ENCODE assay signal across 12 mouse cellular contexts in the genomic region with DNA sequence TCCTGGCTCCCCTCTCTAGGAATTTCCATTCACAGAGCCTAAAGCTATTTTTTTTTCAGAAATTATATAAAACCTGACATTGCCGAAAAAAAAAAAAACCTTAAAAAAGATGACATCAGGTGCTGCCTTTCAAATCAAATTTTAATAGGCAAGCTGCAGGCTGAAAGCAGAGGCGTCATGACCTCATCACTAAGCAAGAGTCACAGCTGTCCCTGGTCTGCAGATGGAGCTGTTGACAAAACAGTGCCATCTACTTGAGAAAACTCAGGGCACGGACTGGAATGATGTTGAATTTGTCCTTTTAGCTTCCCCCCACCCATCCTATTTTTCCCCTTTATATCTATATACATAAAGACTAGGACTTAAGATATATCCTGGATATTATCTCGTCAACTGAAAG.
DNase-seq lines count a peak whose midpoint lies in the region; ATAC-seq and TF ChIP-seq lines count a peak whose summit lies in the region.
"Had no signal": no experiment of that assay in that cellular context is flagged by ENCODE, and none has a peak within 500 bp of the region (broad histone marks: within the 10 kb centered on the region; RNA-seq: fewer than 3 reads in every experiment).

No protein-coding gene starts in this region.

- no peak overlapping the region for H3K4me3 ChIP-seq in heart, adult 2 months
- H3K4me3 ChIP-seq: embryonic facial prominence, embryonic 13.5 days; intestine, embryonic 15.5 days had no signal

- no peak for ATAC-seq in monocyte, adult 5-6 weeks (replicated peaks; ENCODE audit: insufficient number of reproducible peaks, low FRiP score, low TSS enrichment, poor library complexity, severe bottlenecking)
- ATAC-seq: intestine, embryonic 15.5 days had no signal

- H3K36me3 ChIP-seq in heart, adult 2 months (ENCODE audit: control insufficient read depth, insufficient read depth, low read length) = no peaks in the 10 kb centered on the region
- H3K36me3 ChIP-seq: embryonic facial prominence, embryonic 13.5 days; G1E; intestine, embryonic 15.5 days had no signal

- TF ChIP-seq CTCF in heart, adult 2 months (IDR thresholded peaks at IDR 0.05) = peak; percentile 51

- peak in 1 of 2 experiments; percentile 4 for DNase-seq in heart, adult 2 months
- DNase-seq in heart, adult 8-10 months (ENCODE audit: low spot score) = no peak
- peak; percentile 10 for DNase-seq in 416B (ENCODE audit: low read depth)
- peak; percentile 40 to 55 for DNase-seq in cerebellum, postnatal 14 days
- DNase-seq in layer of hippocampus, adult 9-11 months = peak; percentile 57
- DNase-seq in Muller cell, postnatal 12 days (ENCODE audit: inconsistent ontology term) = no peak
- DNase-seq in lung, adult 18-20 months = no peak
- DNase-seq: thymus, adult 2 months had no signal

- H3K4me1 ChIP-seq in heart, adult 2 months (ENCODE audit: control insufficient read depth, insufficient read depth, low read length) = no peaks in the 10 kb centered on the region
- H3K4me1 ChIP-seq: embryonic facial prominence, embryonic 13.5 days; intestine, embryonic 15.5 days had no signal

- TF ChIP-seq EP300 in heart, adult 2 months (IDR thresholded peaks at IDR 0.05; ENCODE audit: insufficient read depth, low read depth, low read length) = no peak

- H3K27ac ChIP-seq in heart, adult 2 months = no peak overlapping the region
- H3K27ac ChIP-seq: intestine, embryonic 15.5 days had no signal

- H3K9ac ChIP-seq in heart, adult 2 months (ENCODE audit: low read depth, low read length) = no peak overlapping the region
- H3K9ac ChIP-seq: embryonic facial prominence, embryonic 13.5 days; intestine, embryonic 15.5 days had no signal

- no peaks in the 10 kb centered on the region for H3K27me3 ChIP-seq in heart, adult 2 months (ENCODE audit: control insufficient read depth, insufficient read depth, low read length)
- H3K27me3 ChIP-seq: embryonic facial prominence, embryonic 13.5 days; intestine, embryonic 15.5 days had no signal

- WGBS in heart, adult 2 months = 31% methylated on average over 4 of the region's 4 CpGs

- H3K79me2 ChIP-seq in heart, adult 2 months (replicated peaks; ENCODE audit: control insufficient read depth, insufficient read depth, low read length) = no peaks in the 10 kb centered on the region

- intact Hi-C loops in heart, adult 2 months (cut with DNase I) = no loop called here

- no peak for TF ChIP-seq POLR2A in heart, adult 2 months (IDR thresholded peaks at IDR 0.05; ENCODE audit: insufficient read depth, low read depth, low read length)

Comparison
In these comparisons a context has a peak if more than half of its experiments do, and no peak if none do; other contexts are left out.
1. DNase-seq: peak in 416B (single experiment), cerebellum, postnatal 14 days (2 of 2) and layer of hippocampus, adult 9-11 months (single experiment); none in heart, adult 8-10 months (single experiment), Muller cell, postnatal 12 days (single experiment) and lung, adult 18-20 months (0 of 2).